Mouse (Mus musculus): ENCODE results near the gene Ces2c.
"Not testable (repeated sequence)": the region's sequence is repeated elsewhere in the genome, so short reads cannot be mapped to it uniquely, and the experiment has no call there.

Ces2c gene

GRCm38 (mm10) chr8:104846831-104847230, at the start of gene Ces2c:
Gene Ces2c, plus strand, starts transcription at chr8:104847068.
- DNase-seq (ENCODE audit: low read depth, low spot score) = no peak

GRCm38 (mm10) chr8:104799385-104799784, 47.5 kb upstream of the Ces2c start:
- no peak for DNase-seq (ENCODE audit: low read depth, low spot score)

GRCm38 (mm10) chr8:104806127-104806526, 40.7 kb upstream of the Ces2c start:
- DNase-seq (ENCODE audit: low read depth, low spot score) = no peak

GRCm38 (mm10) chr8:104808542-104809413, 38.1 kb upstream of the Ces2c start:
- DNase-seq (ENCODE audit: low read depth, low spot score) = no peak

GRCm38 (mm10) chr8:104809436-104809835, 37.4 kb upstream of the Ces2c start:
- DNase-seq (ENCODE audit: low read depth, low spot score) = no peak

GRCm38 (mm10) chr8:104826912-104827311, 20.0 kb upstream of the Ces2c start:
- peak; percentile 65 for DNase-seq (ENCODE audit: low read depth, low spot score)

GRCm38 (mm10) chr8:104828221-104828620, 18.6 kb upstream of the Ces2c start:
- no peak for DNase-seq (ENCODE audit: low read depth, low spot score)

GRCm38 (mm10) chr8:104831440-104831839, 15.4 kb upstream of the Ces2c start, which contains the start of gene Ces2b:
Gene Ces2b, plus strand, starts transcription at chr8:104831572.
- no peak for DNase-seq (ENCODE audit: low read depth, low spot score)

- no peak for DNase-seq (ENCODE audit: low read depth, low spot score)
Observed at GRCm38 (mm10) chr8:104841360-104842078, 5.3 kb upstream of the Ces2c start.

GRCm38 (mm10) chr8:104847741-104848462, 1.0 kb downstream of the Ces2c start:
- DNase-seq (ENCODE audit: low read depth, low spot score) = no peak

- DNase-seq (ENCODE audit: low read depth, low spot score) = not testable (repeated sequence)
Observed at GRCm38 (mm10) chr8:104866844-104867531, 20.1 kb downstream of the Ces2c start.

GRCm38 (mm10) chr8:104868876-104869275, 22.0 kb downstream of the Ces2c start:
- not testable (repeated sequence) for DNase-seq (ENCODE audit: low read depth, low spot score)

GRCm38 (mm10) chr8:104886223-104886926, 39.5 kb downstream of the Ces2c start:
- not testable (repeated sequence) for DNase-seq (ENCODE audit: low read depth, low spot score)

GRCm38 (mm10) chr8:104901746-104902145, 54.9 kb downstream of the Ces2c start:
- DNase-seq (ENCODE audit: low read depth, low spot score) = no peak

Data from skeletal muscle tissue, adult 2 months (tissue).